Mouse (Mus musculus) hindbrain, embryonic 16.5 days (tissue): ENCODE measurements around the gene Dgcr2. TPM values are rescaled to one million over a fixed set of nuclear protein-coding genes. Genes with fewer than 3 reads are reported as not detected.

Experiments
- ATAC-seq: fragments of 200-750 bp; cut with Nextera tagmentation; 2 replicates; pipeline ENCODE4 v1.8.0; 2017; ENCODE audit warnings: moderate TSS enrichment, moderate library complexity
- H3K27ac ChIP-seq: fragments of 300-500 bp; sonication (generic); 2 replicates; pipeline ENCODE4 v1.5.1; 2014; ENCODE audit warnings: low read depth, mild to moderate bottlenecking, control low read depth, low read length, moderate library complexity
- H3K27me3 ChIP-seq: fragments of 300-500 bp; sonication (generic); replicated peaks from 2 replicates; pipeline ENCODE4 v1.6.1; 2014; ENCODE audit warnings: low read length; ENCODE audit not compliant: control insufficient read depth, insufficient read depth
- H3K36me3 ChIP-seq: fragments of 300-500 bp; sonication (generic); 2 replicates; pipeline ENCODE4 v1.6.1; 2014; ENCODE audit warnings: mild to moderate bottlenecking, low read length, moderate library complexity, mixed read lengths; ENCODE audit not compliant: control insufficient read depth, insufficient read depth
- H3K4me1 ChIP-seq: fragments of 300-500 bp; sonication (generic); 2 replicates; pipeline ENCODE4 v1.6.1; 2014; ENCODE audit warnings: low read depth, low read length; ENCODE audit not compliant: control insufficient read depth, insufficient read depth
- H3K4me2 ChIP-seq: fragments of 300-500 bp; sonication (generic); 2 replicates; pipeline ENCODE4 v1.6.1; 2014; ENCODE audit warnings: mild to moderate bottlenecking, low read length, control low read depth, moderate library complexity
- H3K4me3 ChIP-seq: fragments of 300-500 bp; sonication (generic); 2 replicates; pipeline ENCODE4 v1.5.1; 2014; ENCODE audit warnings: mild to moderate bottlenecking, low read length, control low read depth, moderate library complexity
- H3K9ac ChIP-seq: fragments of 300-500 bp; sonication (generic); 2 replicates; pipeline ENCODE4 v1.6.1; 2014; ENCODE audit warnings: low read depth, mild to moderate bottlenecking, control low read depth, low read length, moderate library complexity
- H3K9me3 ChIP-seq: fragments of 300-500 bp; sonication (generic); 2 replicates; pipeline ENCODE4 v1.6.1; 2014; ENCODE audit warnings: mild to moderate bottlenecking, low read length, moderate library complexity; ENCODE audit not compliant: control insufficient read depth
- WGBS: fragments of 180-500 bp; shearing (Covaris S2); extraction: QIAGEN DNeasy Blood & Tissue Kit; methylation state at CpG from one replicate; pipeline ENCODE4 v1.1.7; 2014; 5-methylcytosine and 5-hydroxymethylcytosine counted together
- polyA plus RNA-seq: library from polyadenylated mRNA; unstranded; fragments of >200 nt; fragmentation: Nextera tagmentation; extraction: Ambion mirVana; gene quantifications from 2 replicates; pipeline ENCODE4 v1.2.1, GENCODE M21; 2015

Dgcr2 gene
- polyA plus RNA-seq, 1 experiment from 2014 or later = 105 TPM

DNA sequence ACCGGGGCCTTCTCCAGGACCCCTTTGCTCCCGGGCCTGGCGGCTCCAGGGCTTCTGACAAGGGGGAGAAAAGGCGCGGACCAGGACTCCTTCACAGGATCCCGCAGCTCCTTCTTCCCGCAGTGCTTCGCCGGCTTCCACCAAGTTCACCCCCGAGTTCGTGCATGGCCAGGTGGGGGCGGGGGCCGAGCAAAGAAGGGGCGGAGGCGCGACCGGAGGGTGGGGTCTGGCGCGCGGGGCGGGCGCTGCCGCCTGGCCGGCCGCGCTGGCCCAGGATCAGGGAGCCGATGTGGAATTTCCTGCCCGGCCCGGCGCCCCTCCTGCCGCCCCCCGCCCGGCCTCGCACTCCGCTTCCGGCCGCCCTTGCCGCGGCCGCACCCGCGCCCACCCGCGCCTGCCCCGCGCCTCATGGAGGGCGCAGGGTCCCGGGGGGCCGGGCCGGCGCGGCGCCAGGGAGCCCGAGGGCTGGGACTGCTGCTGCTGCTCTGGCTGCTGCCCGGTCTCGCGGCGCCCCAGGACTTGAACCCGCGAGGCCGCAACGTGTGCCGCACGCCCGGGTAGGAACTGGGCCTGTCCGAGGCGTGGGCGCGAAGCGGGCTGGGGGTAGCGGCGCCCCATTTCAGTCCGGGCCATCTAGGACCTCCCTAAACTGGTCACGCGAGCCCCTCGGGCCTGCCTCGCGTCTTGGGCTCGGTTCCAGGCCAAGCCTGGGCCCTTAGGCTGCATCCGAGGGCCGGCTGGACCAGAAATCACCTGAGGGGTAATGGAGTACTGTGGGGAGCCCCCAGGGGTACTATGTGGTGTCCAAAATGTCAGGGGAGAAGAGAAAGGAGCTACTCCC, 101.2 kb downstream of the Dgcr2 start, which contains the start of gene Scarf2:
Gene Scarf2, plus strand, starts transcription at position 312 of the 841 bp plus-strand sequence.
- H3K9ac ChIP-seq = peak within 1 kb of the TSS; percentile 70
- 1% methylated on average over 54 of the region's 81 CpGs for WGBS
- peaks cover 53% of the 10 kb centered on the region for H3K27me3 ChIP-seq
- peak within 1 kb of the TSS; percentile 54 for H3K4me3 ChIP-seq
- H3K4me1 ChIP-seq = peaks cover 14% of the 10 kb centered on the region
- H3K9me3 ChIP-seq = no peaks in the 10 kb centered on the region
- H3K27ac ChIP-seq = no peak within 1 kb of the TSS; the same call in 1 of the 2 replicates
- H3K4me2 ChIP-seq = peak within 1 kb of the TSS; percentile 89
- peaks cover 2% of the 10 kb centered on the region; the same call in 1 of the 2 replicates for H3K36me3 ChIP-seq
- ATAC-seq = no peak

- H3K9me3 ChIP-seq = no peaks in the 10 kb centered on the region
- H3K9ac ChIP-seq = peak overlapping the region; percentile 70; the same call in 1 of the 2 replicates
- no peak for ATAC-seq
- H3K27ac ChIP-seq = no peak overlapping the region
- H3K36me3 ChIP-seq = peaks cover 5% of the 10 kb centered on the region
- H3K4me1 ChIP-seq = peaks cover 13% of the 10 kb centered on the region; the same call in 1 of the 2 replicates
- peak overlapping the region; percentile 89 for H3K4me2 ChIP-seq
- H3K4me3 ChIP-seq = peak overlapping the region; percentile 54
- peaks cover 46% of the 10 kb centered on the region for H3K27me3 ChIP-seq
Observed at GRCm38 (mm10) chr16:17796519-17796918, 101.8 kb downstream of the Dgcr2 start.

DNA sequence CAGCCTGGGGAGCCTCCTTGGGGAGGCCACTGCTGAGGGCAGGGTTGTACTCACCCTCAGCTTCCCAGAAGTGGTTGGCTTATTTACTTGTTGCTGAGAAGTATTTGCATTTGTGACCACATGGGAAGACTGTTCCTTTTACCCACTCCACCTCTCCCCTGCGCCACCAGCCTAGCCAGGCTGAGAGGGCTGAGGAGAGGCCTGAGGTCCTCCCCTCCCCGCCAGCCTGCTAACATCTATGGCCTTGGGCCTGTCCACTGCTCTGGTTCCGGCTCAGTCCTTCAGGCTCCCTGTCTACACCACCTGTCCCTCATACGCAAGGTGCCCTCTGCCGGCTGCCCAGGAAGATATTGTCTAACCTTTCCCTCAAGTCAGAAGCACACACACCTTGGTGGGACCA, 102.7 kb downstream of the Dgcr2 start:
- H3K36me3 ChIP-seq = peaks cover 9% of the 10 kb centered on the region
- no peak for ATAC-seq
- no peak overlapping the region for H3K4me2 ChIP-seq
- no peak overlapping the region for H3K4me3 ChIP-seq
- WGBS = 65% methylated on average over 4 of the region's 5 CpGs
- H3K27me3 ChIP-seq = peaks cover 37% of the 10 kb centered on the region
- no peak overlapping the region for H3K9ac ChIP-seq
- no peak overlapping the region for H3K27ac ChIP-seq
- H3K9me3 ChIP-seq = no peaks in the 10 kb centered on the region
- peaks cover 13% of the 10 kb centered on the region; the same call in 1 of the 2 replicates for H3K4me1 ChIP-seq

- no peaks in the 10 kb centered on the region for H3K9me3 ChIP-seq
- no peak overlapping the region for H3K9ac ChIP-seq
- H3K4me1 ChIP-seq = peaks cover 13% of the 10 kb centered on the region; the same call in 1 of the 2 replicates
- H3K27me3 ChIP-seq = peaks cover 24% of the 10 kb centered on the region
- no peak overlapping the region for H3K27ac ChIP-seq
- WGBS = 89% methylated on average over 4 of the region's 4 CpGs
- H3K4me3 ChIP-seq = no peak overlapping the region
- H3K4me2 ChIP-seq = no peak overlapping the region
- no peak for ATAC-seq
- H3K36me3 ChIP-seq = peaks cover 9% of the 10 kb centered on the region
Observed at GRCm38 (mm10) chr16:17794047-17794446, 104.3 kb downstream of the Dgcr2 start.

GRCm38 (mm10) chr16:17792728-17793127, 105.6 kb downstream of the Dgcr2 start:
- H3K4me1 ChIP-seq = peaks cover 7% of the 10 kb centered on the region; the same call in 1 of the 2 replicates
- no peaks in the 10 kb centered on the region for H3K9me3 ChIP-seq
- 71% methylated on average over 3 of the region's 3 CpGs for WGBS
- H3K4me3 ChIP-seq = no peak overlapping the region
- H3K36me3 ChIP-seq = peaks cover 9% of the 10 kb centered on the region
- no peak overlapping the region for H3K9ac ChIP-seq
- H3K27me3 ChIP-seq = peaks cover 19% of the 10 kb centered on the region
- no peak overlapping the region for H3K27ac ChIP-seq
- no peak overlapping the region for H3K4me2 ChIP-seq
- no peak for ATAC-seq

Other genes with a start within 250 kb of the Dgcr2 start
- 43.2 and 52.6 TPM in 2 replicates for gene Med15, start 165.7 kb downstream of the Dgcr2 start, polyA plus RNA-seq
- 90.2 and 98.7 TPM in 2 replicates for gene Klhl22, start 138.9 kb downstream of the Dgcr2 start, polyA plus RNA-seq
- 1.4 TPM in 2 replicates for gene Scarf2, start 101.3 kb downstream of the Dgcr2 start, polyA plus RNA-seq
- gene B830017H08Rik, start 65.4 kb downstream of the Dgcr2 start, polyA plus RNA-seq = 3.3 and 3.9 TPM in 2 replicates
- 3.5 and 3.8 TPM in 2 replicates for gene Car15, start 60.2 kb downstream of the Dgcr2 start, polyA plus RNA-seq
- 0.29 and 0.36 TPM in 2 replicates for gene Gm20518, start 6.9 kb downstream of the Dgcr2 start, polyA plus RNA-seq
- 0.05 TPM in 1 of 2 replicates, not detected in the other for gene Tssk1, start 4.3 kb downstream of the Dgcr2 start, polyA plus RNA-seq
- 0.11 TPM in 1 of 2 replicates, not detected in the other for gene Tssk2, start 75 bp upstream of the Dgcr2 start, polyA plus RNA-seq
- gene Ess2, start 12.8 kb upstream of the Dgcr2 start, polyA plus RNA-seq = 41.8 and 46.2 TPM in 2 replicates
- 0.70 and 1.4 TPM in 2 replicates for gene Gsc2, start 16.5 kb upstream of the Dgcr2 start, polyA plus RNA-seq
- gene Slc25a1, start 29.7 kb upstream of the Dgcr2 start, polyA plus RNA-seq = 203 and 210 TPM in 2 replicates
- not detected in 2 replicates for gene Vpreb2, start 81.9 kb upstream of the Dgcr2 start, polyA plus RNA-seq
- gene Dgcr6, start 154.3 kb upstream of the Dgcr2 start, polyA plus RNA-seq = 145 and 162 TPM in 2 replicates
- gene Prodh, start 191.6 kb upstream of the Dgcr2 start, polyA plus RNA-seq = 5.7 and 6.8 TPM in 2 replicates
- 15.6 and 24.3 TPM in 2 replicates for gene Rtn4r, start 229.1 kb upstream of the Dgcr2 start, polyA plus RNA-seq